Mouse (Mus musculus): ENCODE results near the gene Rnpepl1.

DNA sequence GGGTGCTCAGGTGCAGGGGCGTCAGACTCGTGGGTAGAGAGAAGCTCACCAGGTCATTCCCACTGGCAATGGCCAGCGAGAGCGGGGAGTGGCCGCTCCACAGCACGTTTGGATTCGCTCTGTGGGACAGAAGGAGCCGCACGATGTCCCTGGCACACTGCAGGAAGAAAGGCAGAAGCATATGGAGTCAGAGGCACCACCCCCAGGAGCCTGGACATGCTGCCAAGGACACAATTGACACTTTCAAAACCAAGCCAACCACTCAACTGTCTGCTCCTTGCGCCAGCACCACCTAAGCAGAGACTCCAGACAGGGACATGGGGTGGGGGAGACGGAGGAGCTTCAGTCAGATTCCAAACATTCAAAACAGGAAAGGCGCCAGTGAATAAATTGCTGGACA lies 31.3 kb upstream of the Rnpepl1 start:
- no peak for TF ChIP-seq EP300 (IDR thresholded peaks at IDR 0.05; ENCODE audit: insufficient read depth, low read depth, low read length)
- no peak for TF ChIP-seq CTCF (IDR thresholded peaks at IDR 0.05)
